Mouse (Mus musculus) small intestine, adult 2 months (tissue): ENCODE results near the gene Cyp39a1. TPM values are rescaled to one million over a fixed set of nuclear protein-coding genes. Genes with fewer than 3 reads are reported as not detected.

Source experiments
- H3K27ac ChIP-seq: fragments of 200-500 bp; 2 replicates; pipeline ENCODE4 v1.5.1; 2012; ENCODE audit warnings: low read depth, low read length, control low read depth, inconsistent platforms; ENCODE audit not compliant: insufficient read depth
- H3K27me3 ChIP-seq: fragments of 200-500 bp; 2 replicates; pipeline ENCODE4 v1.6.1; 2012; ENCODE audit warnings: mild to moderate bottlenecking, moderate library complexity, low read length, inconsistent platforms; ENCODE audit not compliant: control insufficient read depth, insufficient read depth
- H3K36me3 ChIP-seq: fragments of 200-500 bp; 2 replicates; pipeline ENCODE4 v1.6.1; 2012; ENCODE audit warnings: mild to moderate bottlenecking, low read length, control low read depth, inconsistent platforms; ENCODE audit not compliant: control insufficient read depth, insufficient read depth
- H3K4me1 ChIP-seq: fragments of 200-500 bp; 2 replicates; pipeline ENCODE4 v1.6.1; 2012; ENCODE audit warnings: low read length, inconsistent platforms, mixed read lengths; ENCODE audit not compliant: control insufficient read depth, insufficient read depth, insufficient read length
- H3K4me3 ChIP-seq: fragments of 200-500 bp; 2 replicates; pipeline ENCODE4 v1.5.1; 2012; ENCODE audit warnings: low read depth, mild to moderate bottlenecking, control low read depth, inconsistent platforms, low read length, moderate library complexity
- CTCF ChIP-seq: fragments of 200-500 bp; IDR thresholded peaks from 2 replicates; pipeline ENCODE4 v1.5.1; 2012; ENCODE audit warnings: low read depth, mild to moderate bottlenecking, control low read depth, inconsistent platforms, low read length, moderate library complexity, mixed read lengths; ENCODE audit not compliant: insufficient replicate concordance, insufficient read length; ENCODE audit errors: extremely low read depth
- POLR2A ChIP-seq: fragments of 200-500 bp; IDR thresholded peaks from 2 replicates; pipeline ENCODE4 v1.6.1; 2012; ENCODE audit warnings: low read depth, mild to moderate bottlenecking, control low read depth, inconsistent platforms, low read length, moderate library complexity
- WGBS: fragments of 180-500 bp; shearing (Covaris S2); methylation state at CpG from one replicate; pipeline ENCODE4 v1.1.7; 2018; 5-methylcytosine and 5-hydroxymethylcytosine counted together
- polyA plus RNA-seq: library from polyadenylated mRNA; depleted of rRNA; stranded (reverse); fragments of >200 nt; gene quantifications from 2 replicates; pipeline ENCODE4 v1.2.3, GENCODE M21; 2012; rRNA removed

Cyp39a1 gene
- polyA plus RNA-seq, 1 experiment, result 0.52 TPM

GRCm38 (mm10) chr17:43784531-43784930 lies 117.3 kb downstream of the Cyp39a1 start:
- TF ChIP-seq CTCF, result no peak
- no peak for TF ChIP-seq POLR2A
- Histone ChIP-seq H3K27me3 (no peaks in the 10 kb centered on the region), H3K27ac (no peak overlapping the region), H3K4me1 (no peaks in the 10 kb centered on the region), H3K36me3 (no peaks in the 10 kb centered on the region), H3K4me3 (no peak overlapping the region)
- WGBS, result 75% methylated on average over 4 of the region's 4 CpGs

GRCm38 (mm10) chr17:43788222-43788621 lies 121.0 kb downstream of the Cyp39a1 start:
- no peaks in the 10 kb centered on the region for H3K4me1 ChIP-seq
- WGBS, result 85% methylated on average over 5 of the region's 5 CpGs
- H3K4me3 ChIP-seq, result no peak overlapping the region

GRCm38 (mm10) chr17:43789376-43789775 lies 122.2 kb downstream of the Cyp39a1 start:
- Histone ChIP-seq H3K4me3 (no peak overlapping the region), H3K27me3 (no peaks in the 10 kb centered on the region), H3K27ac (no peak overlapping the region), H3K36me3 (no peaks in the 10 kb centered on the region), H3K4me1 (no peaks in the 10 kb centered on the region)
- TF ChIP-seq POLR2A, result no peak
- TF ChIP-seq CTCF, result no peak

More at GRCm38 (mm10) chr17:43788222-43788621, 121.0 kb downstream of the Cyp39a1 start:
- TF ChIP-seq CTCF, result no peak
- TF ChIP-seq POLR2A, result no peak
- Histone ChIP-seq H3K27ac (no peak overlapping the region), H3K36me3 (no peaks in the 10 kb centered on the region), H3K27me3 (no peaks in the 10 kb centered on the region)

- H3K36me3 ChIP-seq, result no peaks in the 10 kb centered on the region
- no peak for TF ChIP-seq POLR2A
- no peak for TF ChIP-seq CTCF
- H3K4me1 ChIP-seq, result no peaks in the 10 kb centered on the region
- no peaks in the 10 kb centered on the region for H3K27me3 ChIP-seq
- no peak overlapping the region for H3K27ac ChIP-seq
- WGBS, result 92% methylated on average over 3 of the region's 3 CpGs
- no peak overlapping the region for H3K4me3 ChIP-seq
Measured at GRCm38 (mm10) chr17:43791751-43792150, 124.5 kb downstream of the Cyp39a1 start.

DNA sequence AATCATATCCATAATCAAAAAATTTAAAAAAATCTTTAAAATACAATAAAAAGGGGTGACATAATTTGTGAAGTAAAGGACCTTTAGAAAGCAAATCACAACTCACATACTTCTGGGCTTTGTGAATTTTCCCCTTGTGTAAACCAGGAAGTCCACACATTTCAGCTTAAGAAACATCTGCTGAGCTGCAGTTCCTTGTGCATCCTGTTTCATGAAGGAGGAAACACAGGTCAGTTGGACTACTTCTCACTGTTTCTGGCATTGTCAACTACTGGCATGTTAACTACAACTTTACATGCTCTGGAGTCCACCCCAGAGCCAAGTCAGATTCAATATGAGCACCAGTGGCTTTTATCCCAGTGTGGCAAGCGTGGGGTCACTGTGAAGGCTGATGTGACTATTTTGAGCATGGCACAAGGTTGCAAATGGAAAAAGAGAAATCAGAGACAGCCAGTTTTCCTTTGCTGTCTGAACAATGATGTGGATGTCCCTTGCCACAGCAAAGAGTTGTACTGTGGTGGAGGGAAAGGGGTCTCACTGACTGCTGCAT lies 127.6 kb downstream of the Cyp39a1 start:
- no peak overlapping the region for H3K27ac ChIP-seq
- 70% methylated on average over 1 of the region's 1 CpGs for WGBS
- H3K4me3 ChIP-seq, result no peak overlapping the region
- no peaks in the 10 kb centered on the region for H3K4me1 ChIP-seq
- no peaks in the 10 kb centered on the region for H3K36me3 ChIP-seq
- H3K27me3 ChIP-seq, result no peaks in the 10 kb centered on the region
- no peak for TF ChIP-seq POLR2A

Other genes starting within 250 kb of the Cyp39a1 start
- 3.2 and 131 TPM in 2 replicates for gene Mep1a, start 164.6 kb upstream of the Cyp39a1 start, polyA plus RNA-seq
- gene Ankrd66, start 123.8 kb upstream of the Cyp39a1 start, polyA plus RNA-seq, result 0.06 TPM in 1 of 2 replicates, not detected in the other
- gene Pla2g7, start 99.3 kb upstream of the Cyp39a1 start, polyA plus RNA-seq, result 3.8 and 6.3 TPM in 2 replicates
- gene Tdrd6, start 37.1 kb upstream of the Cyp39a1 start, polyA plus RNA-seq, result not detected in 2 replicates
- 0.53 and 1.1 TPM in 2 replicates for gene Slc25a27, start 211 bp upstream of the Cyp39a1 start, polyA plus RNA-seq
- gene Rcan2, start 133.9 kb downstream of the Cyp39a1 start, polyA plus RNA-seq, result 0.67 and 1.3 TPM in 2 replicates